ENCODE assay signal across 8 mouse cellular contexts in the genomic region with DNA sequence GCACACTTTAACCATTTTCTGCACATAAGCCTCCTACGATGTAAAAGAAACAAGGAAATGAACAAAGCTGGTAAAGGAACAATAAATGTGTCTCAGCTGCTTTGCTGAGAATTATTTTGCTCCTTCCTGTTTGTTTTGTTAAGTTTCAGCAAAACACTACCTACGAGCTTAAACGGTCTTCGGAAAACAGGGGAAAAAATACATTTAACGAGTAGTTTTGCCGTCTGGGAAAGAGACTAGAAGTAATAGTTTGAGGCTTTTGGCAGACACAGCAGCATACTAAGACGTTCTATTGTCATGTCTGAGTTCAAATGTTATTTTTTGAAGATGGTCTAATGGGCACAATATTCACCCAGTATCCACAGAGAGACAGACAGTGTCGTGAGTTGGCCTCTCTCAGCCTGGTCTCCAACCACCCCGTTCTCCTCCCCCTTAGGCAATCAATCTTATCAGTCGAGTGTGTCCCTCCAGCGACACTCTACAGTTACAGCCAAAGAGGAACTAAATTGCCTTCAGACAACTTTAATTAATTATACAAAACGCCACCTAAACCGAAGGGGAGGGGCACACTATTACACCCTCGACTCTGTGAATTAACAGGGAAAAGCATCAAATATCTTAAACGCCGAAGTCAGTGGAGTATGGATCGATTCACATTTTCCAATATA. TPM values are rescaled to one million over a fixed set of nuclear protein-coding genes. Genes with fewer than 3 reads are reported as not detected.
DNase-seq lines count a peak whose midpoint lies in the region; ATAC-seq lines count a peak whose summit lies in the region.

No protein-coding gene starts in this region.

- H3K36me3 ChIP-seq in forebrain, embryonic 11.5 days (ENCODE audit: control insufficient read depth, insufficient read depth, low read length): no peaks in the 10 kb centered on the region
- H3K36me3 ChIP-seq in forebrain, embryonic 10.5 days (replicated peaks): no peaks in the 10 kb centered on the region
- no peaks in the 10 kb centered on the region; the same call in 1 of the 2 replicates for H3K36me3 ChIP-seq in embryonic facial prominence, embryonic 13.5 days
- no peaks in the 10 kb centered on the region for H3K36me3 ChIP-seq in hindbrain, embryonic 13.5 days
- H3K36me3 ChIP-seq in midbrain, embryonic 11.5 days (ENCODE audit: control insufficient read depth, insufficient read depth, low read length): no peaks in the 10 kb centered on the region

- 0 out of 2 replicates have a peak overlapping the region, but pooled peaks have one; percentile 2 for H3K4me2 ChIP-seq in forebrain, embryonic 11.5 days (ENCODE audit: low read depth, low read length, severe bottlenecking)
- H3K4me2 ChIP-seq in embryonic facial prominence, embryonic 13.5 days: peak overlapping the region; percentile 89
- peak overlapping the region; percentile 72 for H3K4me2 ChIP-seq in hindbrain, embryonic 13.5 days
- no peak overlapping the region for H3K4me2 ChIP-seq in midbrain, embryonic 11.5 days

- no peak for DNase-seq in forebrain, embryonic 11.5 days (ENCODE audit: low spot score)
- DNase-seq in forebrain, embryonic 10.5 days (ENCODE audit: extremely low spot score, low spot score): no peak
- DNase-seq in midbrain, embryonic 11.5 days (ENCODE audit: low spot score, missing footprints): peak; percentile 90
- DNase-seq in ovary, postnatal 10 days (ENCODE audit: low spot score): no peak
- no peak for DNase-seq in spleen, adult 18-20 months
- DNase-seq in cerebellum, postnatal 10 days: no peak

- WGBS in forebrain, embryonic 11.5 days: 50% methylated on average over 17 of the region's 17 CpGs
- 55% methylated on average over 17 of the region's 17 CpGs for WGBS in forebrain, embryonic 10.5 days
- WGBS in embryonic facial prominence, embryonic 13.5 days: 38% methylated on average over 17 of the region's 17 CpGs
- WGBS in hindbrain, embryonic 13.5 days: 40% methylated on average over 17 of the region's 17 CpGs
- 55% methylated on average over 17 of the region's 17 CpGs for WGBS in midbrain, embryonic 11.5 days

- no peak overlapping the region for H3K9ac ChIP-seq in forebrain, embryonic 11.5 days (ENCODE audit: low read length)
- H3K9ac ChIP-seq in embryonic facial prominence, embryonic 13.5 days: peak overlapping the region; percentile 71; the same call in 1 of the 2 replicates
- H3K9ac ChIP-seq in hindbrain, embryonic 13.5 days: peak overlapping the region; percentile 76
- no peak overlapping the region for H3K9ac ChIP-seq in midbrain, embryonic 11.5 days (ENCODE audit: low read length)

- no peak overlapping the region for H3K27ac ChIP-seq in forebrain, embryonic 11.5 days (ENCODE audit: low read depth, low read length)
- H3K27ac ChIP-seq in forebrain, embryonic 10.5 days: no peak overlapping the region
- no peak overlapping the region for H3K27ac ChIP-seq in embryonic facial prominence, embryonic 13.5 days
- no peak overlapping the region for H3K27ac ChIP-seq in hindbrain, embryonic 13.5 days
- no peak overlapping the region for H3K27ac ChIP-seq in midbrain, embryonic 11.5 days (ENCODE audit: low read depth, low read length)

- no peaks in the 10 kb centered on the region for H3K9me3 ChIP-seq in forebrain, embryonic 11.5 days (ENCODE audit: control insufficient read depth, low read length)
- H3K9me3 ChIP-seq in forebrain, embryonic 10.5 days: no peaks in the 10 kb centered on the region
- H3K9me3 ChIP-seq in embryonic facial prominence, embryonic 13.5 days: no peaks in the 10 kb centered on the region
- H3K9me3 ChIP-seq in hindbrain, embryonic 13.5 days: no peaks in the 10 kb centered on the region
- no peaks in the 10 kb centered on the region for H3K9me3 ChIP-seq in midbrain, embryonic 11.5 days (ENCODE audit: control insufficient read depth, low read length)

- H3K4me1 ChIP-seq in forebrain, embryonic 11.5 days (replicated peaks; ENCODE audit: control insufficient read depth, insufficient read depth, low read length): peaks cover 3% of the 10 kb centered on the region; the same call in 1 of the 2 replicates
- H3K4me1 ChIP-seq in forebrain, embryonic 10.5 days: peaks cover 20% of the 10 kb centered on the region
- peaks cover 19% of the 10 kb centered on the region for H3K4me1 ChIP-seq in embryonic facial prominence, embryonic 13.5 days
- H3K4me1 ChIP-seq in hindbrain, embryonic 13.5 days (replicated peaks): peaks cover 35% of the 10 kb centered on the region
- H3K4me1 ChIP-seq in midbrain, embryonic 11.5 days (ENCODE audit: control insufficient read depth, insufficient read depth, low read length): no peaks in the 10 kb centered on the region

- no peak overlapping the region for H3K4me3 ChIP-seq in forebrain, embryonic 11.5 days (ENCODE audit: low read depth, low read length)
- no peak overlapping the region for H3K4me3 ChIP-seq in forebrain, embryonic 10.5 days
- H3K4me3 ChIP-seq in embryonic facial prominence, embryonic 13.5 days: peak overlapping the region; percentile 62
- peak overlapping the region; percentile 66 for H3K4me3 ChIP-seq in hindbrain, embryonic 13.5 days
- no peak overlapping the region; the same call in 1 of the 2 replicates for H3K4me3 ChIP-seq in midbrain, embryonic 11.5 days (ENCODE audit: low read depth, low read length)

- ATAC-seq in forebrain, embryonic 11.5 days (replicated peaks; ENCODE audit: low FRiP score): no peak
- ATAC-seq in embryonic facial prominence, embryonic 13.5 days (ENCODE audit: insufficient number of reproducible peaks, insufficient read depth, low FRiP score, low TSS enrichment, low read depth): no peak
- no peak for ATAC-seq in hindbrain, embryonic 13.5 days (ENCODE audit: low FRiP score)
- ATAC-seq in midbrain, embryonic 11.5 days (ENCODE audit: low FRiP score): no peak

- peaks cover 8% of the 10 kb centered on the region; the same call in 1 of the 2 replicates for H3K27me3 ChIP-seq in forebrain, embryonic 11.5 days (ENCODE audit: control insufficient read depth, insufficient read depth, low read length)
- peaks cover 33% of the 10 kb centered on the region for H3K27me3 ChIP-seq in forebrain, embryonic 10.5 days (ENCODE audit: poor library complexity, severe bottlenecking)
- H3K27me3 ChIP-seq in embryonic facial prominence, embryonic 13.5 days: peaks cover 36% of the 10 kb centered on the region
- peaks cover 15% of the 10 kb centered on the region for H3K27me3 ChIP-seq in hindbrain, embryonic 13.5 days
- H3K27me3 ChIP-seq in midbrain, embryonic 11.5 days (ENCODE audit: control insufficient read depth, insufficient read depth, low read length): peaks cover 7% of the 10 kb centered on the region; the same call in 1 of the 2 replicates

RNA-seq across cellular contexts. Expression of gene Tent5a, which starts 1.8 kb away (rescaled TPM):
- polyA plus RNA-seq in forebrain, embryonic 11.5 days (2014; fragmentation: Nextera tagmentation; extraction: Ambion mirVana): 1.9 and 2.4 TPM in 2 replicates
- 0.60 and 1.0 TPM in 2 replicates for polyA plus RNA-seq in forebrain, embryonic 10.5 days (2016; fragmentation: Nextera tagmentation; extraction: Ambion mirVana)
- 9.4 and 10.5 TPM in 2 replicates for polyA plus RNA-seq in embryonic facial prominence, embryonic 13.5 days (2015; fragmentation: Nextera tagmentation; extraction: Ambion mirVana)
- 7.6 and 8.6 TPM in 2 replicates for polyA plus RNA-seq in hindbrain, embryonic 13.5 days (2015; fragmentation: Nextera tagmentation; extraction: Ambion mirVana)
- 6.0 and 6.8 TPM in 2 replicates for polyA plus RNA-seq in midbrain, embryonic 11.5 days (2014; fragmentation: Nextera tagmentation; extraction: Ambion mirVana)

RNA-seq across cellular contexts. Expression of gene Gm11114, which starts 12.8 kb away (rescaled TPM):
- not detected in 2 replicates for polyA plus RNA-seq in forebrain, embryonic 11.5 days (2014; fragmentation: Nextera tagmentation; extraction: Ambion mirVana)
- not detected in 2 replicates for polyA plus RNA-seq in forebrain, embryonic 10.5 days (2016; fragmentation: Nextera tagmentation; extraction: Ambion mirVana)
- polyA plus RNA-seq in embryonic facial prominence, embryonic 13.5 days (2015; fragmentation: Nextera tagmentation; extraction: Ambion mirVana): not detected in 2 replicates
- polyA plus RNA-seq in hindbrain, embryonic 13.5 days (2015; fragmentation: Nextera tagmentation; extraction: Ambion mirVana): not detected in 2 replicates
- polyA plus RNA-seq in midbrain, embryonic 11.5 days (2014; fragmentation: Nextera tagmentation; extraction: Ambion mirVana): not detected in 2 replicates

Comparison
In these comparisons a context has a peak if more than half of its experiments do, and no peak if none do; other contexts are left out.
1. H3K4me3 ChIP-seq: peak in embryonic facial prominence, embryonic 13.5 days (single experiment) and hindbrain, embryonic 13.5 days (single experiment); none in forebrain, embryonic 11.5 days (single experiment), forebrain, embryonic 10.5 days (single experiment) and midbrain, embryonic 11.5 days (single experiment).
2. H3K9ac ChIP-seq: peak in embryonic facial prominence, embryonic 13.5 days (single experiment) and hindbrain, embryonic 13.5 days (single experiment); none in forebrain, embryonic 11.5 days (single experiment) and midbrain, embryonic 11.5 days (single experiment).